Mouse (Mus musculus) layer of hippocampus, adult 9-11 months (tissue): Measurements from ENCODE around the gene Surf1.

Experiments used
- DNase-seq: peaks from one replicate; pipeline ENCODE4 v3.0.0; 2022

Gene Surf1

GRCm38 (mm10) chr2:26878571-26878970 lies 37.8 kb downstream of the Surf1 start:
- no peak for DNase-seq

- no peak for DNase-seq
These were observed 45.7 kb downstream of the Surf1 start for GRCm38 (mm10) chr2:26870666-26871065.

- DNase-seq, result no peak
These were observed 51.5 kb downstream of the Surf1 start, which contains the start of gene Abo for GRCm38 (mm10) chr2:26864879-26865278. Gene Abo (minus strand): TSS chr2:26864979.
